Mouse (Mus musculus) liver, adult 2 months (tissue): ENCODE results near the gene Tdrkh.

Source experiments
- CTCF ChIP-seq: fragments of 200-500 bp; IDR thresholded peaks from 2 replicates; pipeline ENCODE4 v1.5.1; 2011; ENCODE audit warnings: low read depth, low read length, control low read depth
- POLR2A ChIP-seq: fragments of 200-500 bp; IDR thresholded peaks from 2 replicates; pipeline ENCODE4 v1.6.1; 2011; ENCODE audit warnings: low read length, control low read depth; ENCODE audit not compliant: insufficient read depth; ENCODE audit errors: extremely low read depth

DNA sequence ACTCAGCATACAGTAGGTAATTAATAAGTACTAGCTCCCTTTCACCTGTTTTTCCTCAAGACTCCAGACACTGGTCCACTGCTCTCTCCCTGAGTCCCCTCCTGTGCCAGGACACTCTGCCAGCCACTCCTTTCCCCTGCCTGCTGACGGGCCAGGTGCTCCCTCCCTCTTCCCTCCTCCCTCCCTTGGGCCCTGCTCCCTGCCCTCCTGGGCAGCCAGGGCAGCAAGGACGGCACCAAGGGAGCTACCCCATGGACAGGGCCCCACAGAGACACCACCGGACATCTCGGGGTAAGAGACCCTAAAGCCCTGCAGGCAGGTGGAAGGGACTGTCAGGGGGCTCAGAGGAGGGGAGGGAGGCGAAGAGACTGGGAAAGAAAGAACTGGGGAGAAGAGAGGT is 40.4 kb upstream of the Tdrkh start, which contains the start of gene Rorc:
- TF ChIP-seq CTCF, result no peak
- peak; percentile 81 for TF ChIP-seq POLR2A
